Mouse (Mus musculus) limb, embryonic 14.5 days (tissue): ENCODE data around the gene Xntrpc. TPM values are rescaled to one million over a fixed set of nuclear protein-coding genes. Genes with fewer than 3 reads are reported as not detected.

Experiments used
- ATAC-seq: fragments of 200-750 bp; cut with Nextera tagmentation; 2 replicates; pipeline ENCODE4 v1.8.0; 2017; ENCODE audit warnings: low read depth, moderate number of reproducible peaks, moderate TSS enrichment; ENCODE audit not compliant: low FRiP score
- DNase-seq: peaks from one replicate; pipeline ENCODE4 v3.0.0-alpha.2; 2015; ENCODE audit warnings: low spot score
- H3K27ac ChIP-seq: fragments of 300-500 bp; sonication (generic); replicated peaks from 2 replicates; pipeline ENCODE4 v1.5.1; 2014; ENCODE audit warnings: low read depth, mild to moderate bottlenecking, low read length, moderate library complexity, mixed read lengths
- H3K27me3 ChIP-seq: fragments of 300-500 bp; sonication (generic); 2 replicates; pipeline ENCODE4 v1.6.1; 2014; ENCODE audit warnings: low read length, mixed read lengths; ENCODE audit not compliant: control insufficient read depth, insufficient read depth
- H3K36me3 ChIP-seq: fragments of 300-500 bp; sonication (generic); 2 replicates; pipeline ENCODE4 v1.6.1; 2014; ENCODE audit warnings: mild to moderate bottlenecking, low read length, moderate library complexity, mixed read lengths; ENCODE audit not compliant: control insufficient read depth, insufficient read depth
- H3K4me1 ChIP-seq: fragments of 300-500 bp; sonication (generic); 2 replicates; pipeline ENCODE4 v1.6.1; 2014; ENCODE audit warnings: antibody characterized with exemption, low read length, mixed read lengths; ENCODE audit not compliant: control insufficient read depth, insufficient read depth
- H3K4me2 ChIP-seq: fragments of 300-500 bp; sonication (generic); replicated peaks from 2 replicates; pipeline ENCODE4 v1.6.1; 2014; ENCODE audit warnings: low read depth, mild to moderate bottlenecking, low read length, moderate library complexity; ENCODE audit not compliant: severe bottlenecking
- H3K4me3 ChIP-seq: fragments of 300-500 bp; sonication (generic); replicated peaks from 2 replicates; pipeline ENCODE4 v1.5.1; 2014; ENCODE audit warnings: low read length
- H3K9ac ChIP-seq: fragments of 300-500 bp; sonication (generic); 2 replicates; pipeline ENCODE4 v1.6.1; 2014; ENCODE audit warnings: mild to moderate bottlenecking, low read depth, low read length, moderate library complexity; ENCODE audit not compliant: severe bottlenecking
- H3K9me3 ChIP-seq: fragments of 300-500 bp; sonication (generic); 2 replicates; pipeline ENCODE4 v1.6.1; 2016; ENCODE audit warnings: low read length; ENCODE audit not compliant: control insufficient read depth
- POLR2A ChIP-seq: fragments of 200-500 bp; IDR thresholded peaks from 2 replicates; pipeline ENCODE4 v1.8.0; 2012; ENCODE audit warnings: inconsistent platforms, mild to moderate bottlenecking, moderate library complexity, borderline replicate concordance; ENCODE audit not compliant: insufficient read depth, insufficient read length; ENCODE audit errors: extremely low read depth
- WGBS: fragments of 180-500 bp; shearing (Covaris S2); extraction: QIAGEN DNeasy Blood & Tissue Kit; methylation state at CpG from one replicate; pipeline ENCODE4 v1.1.7; 2014; 5-methylcytosine and 5-hydroxymethylcytosine counted together
- polyA plus RNA-seq, 2 experiments: library from polyadenylated mRNA; depleted of rRNA in 1 of 2; stranded (reverse) in 1 of 2; unstranded in 1 of 2; fragments of >200 nt; fragmentation: Nextera tagmentation in 1 of 2; extraction: Ambion mirVana in 1 of 2; gene quantifications; 2 replicates each; pipeline versions ENCODE4 v1.2.1 to v1.2.3; 2012 to 2014

The Xntrpc gene
- polyA plus RNA-seq, 2 experiments, result 1.2 to 9.5 TPM

DNA sequence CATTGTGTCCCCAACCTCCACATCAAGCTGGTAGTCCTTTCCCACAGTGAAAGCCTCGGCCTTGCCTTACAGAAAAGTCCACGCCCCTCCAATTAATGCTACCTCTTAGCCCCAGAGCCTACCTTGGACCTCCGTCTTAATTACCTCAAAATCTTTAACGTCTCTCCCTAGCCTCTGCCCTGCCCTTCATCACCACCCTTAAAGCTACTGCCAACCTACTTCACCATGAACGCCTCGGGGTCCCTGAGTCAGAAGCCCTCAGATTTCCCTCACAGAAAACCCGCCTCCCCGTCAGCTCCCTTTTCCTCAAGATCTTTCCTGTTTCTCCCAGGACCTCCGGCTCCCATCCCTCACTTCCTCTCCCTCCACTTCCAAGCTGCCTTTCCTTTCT lies 863 bp upstream of the Xntrpc start:
- Histone ChIP-seq H3K4me3 (peak overlapping the region; percentile 75), H3K27ac (peak overlapping the region; percentile 85; the same call in 1 of the 2 replicates), H3K4me1 (peaks cover 14% of the 10 kb centered on the region), H3K36me3 (0 out of 2 replicates have a peak, but pooled peaks cover under 1% of the 10 kb centered on the region), H3K4me2 (peak overlapping the region; percentile 74), H3K27me3 (no peaks in the 10 kb centered on the region), H3K9ac (peak overlapping the region; percentile 72), H3K9me3 (no peaks in the 10 kb centered on the region)
- no peak for TF ChIP-seq POLR2A
- 2% methylated on average over 9 of the region's 9 CpGs for WGBS
- ATAC-seq (no peak), DNase-seq (no peak)

DNA sequence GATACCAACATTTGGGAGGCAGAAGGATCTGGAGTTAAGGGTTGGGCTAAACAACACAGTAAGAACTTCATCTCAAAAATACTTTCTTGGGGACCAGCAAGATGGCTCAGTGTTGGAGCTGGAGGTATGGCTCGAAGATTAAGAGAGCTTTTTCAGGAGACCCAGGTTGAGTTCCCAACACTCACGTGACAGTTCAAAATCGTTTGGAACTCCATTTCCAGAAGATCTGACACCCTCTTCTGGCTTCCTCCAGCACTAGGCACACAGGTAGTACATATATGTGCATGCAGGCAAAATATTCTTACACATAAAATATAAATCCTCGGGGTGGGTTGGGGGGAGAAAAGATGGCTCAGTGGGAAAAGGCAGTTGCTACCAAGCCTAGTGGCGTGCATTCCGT lies 850 bp downstream of the Xntrpc start:
- Histone ChIP-seq H3K4me1 (peaks cover 14% of the 10 kb centered on the region), H3K4me3 (peak overlapping the region; percentile 75), H3K27ac (0 out of 2 replicates have a peak overlapping the region, but pooled peaks have one; percentile 85), H3K27me3 (no peaks in the 10 kb centered on the region), H3K9ac (peak overlapping the region; percentile 72), H3K36me3 (peaks cover 11% of the 10 kb centered on the region), H3K9me3 (no peaks in the 10 kb centered on the region), H3K4me2 (peak overlapping the region; percentile 57)
- TF ChIP-seq POLR2A, result no peak
- ATAC-seq (no peak), DNase-seq (no peak)
- WGBS, result 70% methylated on average over 6 of the region's 6 CpGs

DNA sequence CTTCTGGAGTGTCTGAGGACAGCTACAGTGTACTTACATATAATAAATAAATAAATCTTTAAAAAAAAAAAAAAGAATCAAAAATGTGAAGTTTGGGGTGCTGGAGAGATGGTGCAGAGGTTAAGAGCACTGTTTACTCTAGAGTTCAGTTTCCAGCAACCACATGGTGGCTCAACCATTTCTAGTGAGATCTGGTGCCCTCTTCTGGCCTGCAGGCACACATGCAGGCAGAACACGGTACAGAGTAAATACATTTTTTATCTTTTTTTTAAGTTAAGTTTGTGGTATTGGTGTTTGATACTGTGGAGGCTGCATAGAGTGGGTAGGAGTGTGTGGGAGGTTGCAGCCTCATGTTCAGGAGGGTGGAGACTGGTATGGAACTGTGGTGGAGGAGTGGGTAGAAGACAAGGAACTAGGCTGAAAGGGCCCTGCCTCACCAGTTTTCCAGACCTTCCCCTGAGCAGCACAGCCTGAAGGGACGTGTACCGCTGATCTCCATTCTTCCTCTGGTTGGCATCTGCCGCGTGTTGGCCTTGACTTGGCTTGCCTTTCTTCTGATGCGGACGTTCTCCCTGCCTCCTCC lies 11.3 kb downstream of the Xntrpc start:
- no peaks in the 10 kb centered on the region for H3K27me3 ChIP-seq
- no peaks in the 10 kb centered on the region for H3K4me1 ChIP-seq
- ATAC-seq, result no peak
- no peak overlapping the region for H3K4me3 ChIP-seq
- H3K9me3 ChIP-seq, result no peaks in the 10 kb centered on the region
- peaks cover 92% of the 10 kb centered on the region for H3K36me3 ChIP-seq
- no peak overlapping the region for H3K9ac ChIP-seq
- TF ChIP-seq POLR2A, result no peak
- H3K27ac ChIP-seq, result no peak overlapping the region
- 82% methylated on average over 7 of the region's 7 CpGs for WGBS
- H3K4me2 ChIP-seq, result no peak overlapping the region
- no peak for DNase-seq

GRCm38 (mm10) chr7:102078517-102078916 lies 13.0 kb downstream of the Xntrpc start:
- H3K4me3 ChIP-seq, result no peak overlapping the region
- H3K4me1 ChIP-seq, result no peaks in the 10 kb centered on the region
- H3K9ac ChIP-seq, result no peak overlapping the region
- H3K9me3 ChIP-seq, result no peaks in the 10 kb centered on the region
- DNase-seq (peak; percentile 39), ATAC-seq (no peak; the same call in 1 of the 2 replicates)
- H3K4me2 ChIP-seq, result no peak overlapping the region
- H3K27me3 ChIP-seq, result no peaks in the 10 kb centered on the region
- H3K36me3 ChIP-seq, result peaks cover 93% of the 10 kb centered on the region
- TF ChIP-seq POLR2A, result no peak
- no peak overlapping the region for H3K27ac ChIP-seq
- 79% methylated on average over 7 of the region's 7 CpGs for WGBS

DNA sequence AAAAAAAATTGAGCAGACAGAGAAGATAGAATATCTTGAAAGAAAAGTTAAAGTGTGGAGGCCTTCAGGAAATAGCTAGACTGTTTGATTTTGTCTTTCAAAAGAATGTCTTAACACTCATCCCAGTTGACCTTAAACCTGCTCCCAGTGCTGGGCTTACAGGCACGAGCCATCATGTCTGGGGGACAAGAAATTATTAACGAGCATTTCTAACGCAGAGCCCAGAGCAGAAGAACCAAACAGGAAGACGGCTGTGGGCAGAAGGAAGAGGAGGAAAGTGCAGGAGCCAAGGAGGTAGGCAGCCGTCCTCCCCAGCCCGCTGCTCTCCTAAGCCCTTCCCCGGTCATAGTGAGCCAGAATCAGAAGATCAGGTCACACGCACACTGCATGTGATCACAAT lies 14.8 kb downstream of the Xntrpc start:
- Histone ChIP-seq H3K27ac (no peak overlapping the region), H3K36me3 (peaks cover 93% of the 10 kb centered on the region), H3K4me1 (no peaks in the 10 kb centered on the region), H3K27me3 (no peaks in the 10 kb centered on the region), H3K9me3 (no peaks in the 10 kb centered on the region), H3K4me2 (no peak overlapping the region), H3K9ac (no peak overlapping the region), H3K4me3 (no peak overlapping the region)
- ATAC-seq (no peak), DNase-seq (no peak)
- no peak for TF ChIP-seq POLR2A
- 84% methylated on average over 8 of the region's 8 CpGs for WGBS
